Mouse (Mus musculus) MEL (cell line): Measurements from ENCODE around the gene Syt9. TPM values are rescaled to one million over a fixed set of nuclear protein-coding genes. Genes with fewer than 3 reads are reported as not detected.

Source experiments
- DNase-seq: peaks from one replicate; pipeline ENCODE4 v3.0.0; 2011; ENCODE audit warnings: low read depth, low spot score
- H3K27ac ChIP-seq: 2 replicates; pipeline ENCODE4 v1.5.1; 2012; ENCODE audit warnings: low read depth, mild to moderate bottlenecking, control low read depth, low read length, moderate library complexity; ENCODE audit not compliant: control insufficient read depth
- H3K27me3 ChIP-seq, 2 experiments: fragments of 150-350 bp in 1 of 2; sonication (generic) in 1 of 2; 2 replicates each; pipeline ENCODE4 v1.6.1; 2012; ENCODE audit warnings: low read length in 2 of 2, mild to moderate bottlenecking in 2 of 2, improper control_type of control experiment in 1 of 2, moderate library complexity in 1 of 2; ENCODE audit not compliant: insufficient read depth in 2 of 2, control insufficient read depth in 1 of 2
- H3K36me3 ChIP-seq, 2 experiments: 2 replicates each; pipeline ENCODE4 v1.6.1; 2012 to 2014; ENCODE audit warnings: low read length in 2 of 2, improper control_type of control experiment in 1 of 2, inconsistent platforms in 1 of 2, mild to moderate bottlenecking in 1 of 2; ENCODE audit not compliant: insufficient read depth in 2 of 2, control insufficient read depth in 1 of 2
- H3K4me1 ChIP-seq, 2 experiments: fragments of 150-350 bp in 1 of 2; sonication (generic) in 1 of 2; 2 replicates each; pipeline ENCODE4 v1.6.1; 2012; ENCODE audit warnings: low read length in 2 of 2, improper control_type of control experiment in 1 of 2, mild to moderate bottlenecking in 1 of 2; ENCODE audit not compliant: insufficient read depth in 2 of 2, control insufficient read depth in 1 of 2
- H3K4me3 ChIP-seq, 2 experiments: fragments of 150-350 bp in 1 of 2; sonication (generic) in 1 of 2; 2 replicates each; pipeline ENCODE4 v1.5.1; 2012; ENCODE audit warnings: low read depth in 2 of 2, low read length in 2 of 2, mild to moderate bottlenecking in 2 of 2, moderate library complexity in 2 of 2, control low read depth in 1 of 2, improper control_type of control experiment in 1 of 2; ENCODE audit not compliant: control insufficient read depth in 1 of 2, insufficient read depth in 1 of 2
- H3K79me2 ChIP-seq: 2 replicates; pipeline ENCODE4 v1.6.1; 2012; ENCODE audit warnings: mild to moderate bottlenecking, low read length, moderate library complexity; ENCODE audit not compliant: control insufficient read depth, poor library complexity, insufficient read depth
- H3K9ac ChIP-seq: 2 replicates; pipeline ENCODE4 v1.6.1; 2012; ENCODE audit warnings: low read depth, mild to moderate bottlenecking, control low read depth, low read length, moderate library complexity; ENCODE audit not compliant: control insufficient read depth, poor library complexity, severe bottlenecking
- H3K9me3 ChIP-seq: fragments of 150-350 bp; sonication (generic); replicated peaks from 2 replicates; pipeline ENCODE4 v1.6.1; 2012; ENCODE audit warnings: mild to moderate bottlenecking, low read length, improper control_type of control experiment, moderate library complexity; ENCODE audit not compliant: insufficient read depth
- BHLHE40 ChIP-seq: IDR thresholded peaks from 2 replicates; pipeline ENCODE4 v1.6.1; 2012; ENCODE audit warnings: low read depth, mild to moderate bottlenecking, inconsistent platforms, low read length, improper control_type of control experiment, borderline replicate concordance
- CHD2 ChIP-seq: IDR thresholded peaks from 2 replicates; pipeline ENCODE4 v1.6.1; 2011; ENCODE audit warnings: low read length, improper control_type of control experiment
- E2F4 ChIP-seq: IDR thresholded peaks from 2 replicates; pipeline ENCODE4 v1.6.1; 2011; ENCODE audit warnings: low read depth, low read length, improper control_type of control experiment, borderline replicate concordance
- ELF1 ChIP-seq: IDR thresholded peaks from 2 replicates; pipeline ENCODE4 v1.6.1; 2014; ENCODE audit warnings: low read depth, mild to moderate bottlenecking, inconsistent platforms, low read length, improper control_type of control experiment, moderate library complexity
- ETS1 ChIP-seq: IDR thresholded peaks from 2 replicates; pipeline ENCODE4 v1.6.1; 2012; ENCODE audit warnings: low read depth, mild to moderate bottlenecking, inconsistent platforms, low read length, improper control_type of control experiment, moderate library complexity
- GABPA ChIP-seq: IDR thresholded peaks from 2 replicates; pipeline ENCODE4 v1.6.1; 2012; ENCODE audit warnings: low read depth, mild to moderate bottlenecking, inconsistent platforms, low read length, improper control_type of control experiment, moderate library complexity
- GATA1 ChIP-seq: IDR thresholded peaks from 2 replicates; pipeline ENCODE4 v1.6.1; 2011; ENCODE audit warnings: low read depth, low read length, improper control_type of control experiment
- HCFC1 ChIP-seq: IDR thresholded peaks from 2 replicates; pipeline ENCODE4 v1.6.1; 2012; ENCODE audit warnings: low read depth, mild to moderate bottlenecking, inconsistent platforms, low read length, improper control_type of control experiment, moderate library complexity
- JUND ChIP-seq: IDR thresholded peaks from 2 replicates; pipeline ENCODE4 v1.6.1; 2011; ENCODE audit warnings: low read depth, mild to moderate bottlenecking, improper control_type of control experiment, low read length
- KAT2A ChIP-seq: conservative IDR thresholded peaks from 2 replicates; pipeline ENCODE4 v1.6.1; 2012; ENCODE audit warnings: low read depth, low read length, improper control_type of control experiment, inconsistent platforms
- MAFK ChIP-seq: IDR thresholded peaks from 2 replicates; pipeline ENCODE4 v1.6.1; 2011; ENCODE audit warnings: low read depth, mild to moderate bottlenecking, low read length, improper control_type of control experiment, borderline replicate concordance
- MAX ChIP-seq: IDR thresholded peaks from 2 replicates; pipeline ENCODE4 v1.6.1; 2011; ENCODE audit warnings: low read length, improper control_type of control experiment
- MAZ ChIP-seq: IDR thresholded peaks from 2 replicates; pipeline ENCODE4 v1.6.1; 2012; ENCODE audit warnings: low read depth, mild to moderate bottlenecking, inconsistent platforms, low read length, improper control_type of control experiment
- MEF2A ChIP-seq: IDR thresholded peaks from 2 replicates; pipeline ENCODE4 v1.6.1; 2014; ENCODE audit warnings: low read depth, mild to moderate bottlenecking, inconsistent platforms, low read length, improper control_type of control experiment; ENCODE audit not compliant: poor library complexity, insufficient replicate concordance, severe bottlenecking; ENCODE audit errors: extremely low read depth
- MXI1 ChIP-seq: IDR thresholded peaks from 2 replicates; pipeline ENCODE4 v1.6.1; 2011; ENCODE audit warnings: mild to moderate bottlenecking, low read depth, low read length, improper control_type of control experiment
- MYB ChIP-seq: IDR thresholded peaks from 2 replicates; pipeline ENCODE4 v1.6.1; 2011; ENCODE audit warnings: mild to moderate bottlenecking, low read depth, low read length, improper control_type of control experiment
- MYC ChIP-seq: IDR thresholded peaks from 2 replicates; pipeline ENCODE4 v1.6.1; 2011; ENCODE audit warnings: low read depth, mild to moderate bottlenecking, low read length, improper control_type of control experiment, moderate library complexity
- POLR2A ChIP-seq, 2 experiments: IDR thresholded peaks; 2 replicates each; pipeline ENCODE4 v1.6.1; 2011 to 2012; ENCODE audit warnings: low read length in 2 of 2, mild to moderate bottlenecking in 2 of 2, control low read depth in 1 of 2, improper control_type of control experiment in 1 of 2, low read depth in 1 of 2, moderate library complexity in 1 of 2; ENCODE audit not compliant: control insufficient read depth in 1 of 2, insufficient read depth in 1 of 2, poor library complexity in 1 of 2
- POLR2AphosphoS2 ChIP-seq: IDR thresholded peaks from 2 replicates; pipeline ENCODE4 v1.6.1; 2011; ENCODE audit warnings: low read length, improper control_type of control experiment
- RCOR1 ChIP-seq: IDR thresholded peaks from 2 replicates; pipeline ENCODE4 v1.6.1; 2012; ENCODE audit warnings: low read depth, mild to moderate bottlenecking, inconsistent platforms, low read length, improper control_type of control experiment
- SIN3A ChIP-seq: IDR thresholded peaks from 2 replicates; pipeline ENCODE4 v1.6.1; 2012; ENCODE audit warnings: low read length, improper control_type of control experiment, inconsistent platforms
- TBP ChIP-seq: IDR thresholded peaks from 2 replicates; pipeline ENCODE4 v1.8.0; 2011; ENCODE audit warnings: low read depth, low read length, improper control_type of control experiment
- TCF12 ChIP-seq: IDR thresholded peaks from 2 replicates; pipeline ENCODE4 v1.6.1; 2014; ENCODE audit warnings: low read depth, mild to moderate bottlenecking, inconsistent platforms, low read length, improper control_type of control experiment, moderate library complexity
- UBTF ChIP-seq: IDR thresholded peaks from 2 replicates; pipeline ENCODE4 v1.6.1; 2012; ENCODE audit warnings: low read depth, mild to moderate bottlenecking, inconsistent platforms, low read length, improper control_type of control experiment, moderate library complexity, borderline replicate concordance; ENCODE audit not compliant: insufficient read depth
- USF1 ChIP-seq: IDR thresholded peaks from 2 replicates; pipeline ENCODE4 v1.6.1; 2014; ENCODE audit warnings: low read depth, mild to moderate bottlenecking, inconsistent platforms, low read length, improper control_type of control experiment, moderate library complexity
- USF2 ChIP-seq, 2 experiments: IDR thresholded peaks; 2 replicates each; pipeline ENCODE4 v1.6.1; 2011 to 2012; ENCODE audit warnings: improper control_type of control experiment in 2 of 2, low read length in 2 of 2, borderline replicate concordance in 1 of 2, inconsistent platforms in 1 of 2, low read depth in 1 of 2, mild to moderate bottlenecking in 1 of 2; ENCODE audit not compliant: insufficient read depth in 1 of 2
- ZC3H11A ChIP-seq: IDR thresholded peaks from 2 replicates; pipeline ENCODE4 v1.6.1; 2012; ENCODE audit warnings: low read depth, mild to moderate bottlenecking, inconsistent platforms, low read length, improper control_type of control experiment
- ZKSCAN1 ChIP-seq: IDR thresholded peaks from 2 replicates; pipeline ENCODE4 v1.6.1; 2012; ENCODE audit warnings: low read depth, mild to moderate bottlenecking, inconsistent platforms, low read length, improper control_type of control experiment, moderate library complexity
- ZMIZ1 ChIP-seq: IDR thresholded peaks from 2 replicates; pipeline ENCODE4 v1.6.1; 2012; ENCODE audit warnings: low read depth, mild to moderate bottlenecking, inconsistent platforms, low read length, improper control_type of control experiment, moderate library complexity
- polyA plus RNA-seq, 2 experiments: library from polyadenylated mRNA; stranded (reverse) in 1 of 2; unstranded in 1 of 2; fragments of >175 nt in 1 of 2; fragments of >200 nt in 1 of 2; gene quantifications; 2 replicates each; pipeline versions ENCODE4 v1.2.1 to v1.2.4; 2012; ENCODE audit warnings: low replicate concordance in 2 of 2, low read depth in 1 of 2; ENCODE audit not compliant: insufficient read length in 2 of 2, insufficient read depth in 1 of 2, missing spikeins in 1 of 2
- total RNA-seq: library from RNA; depleted of rRNA; stranded (reverse); fragments of 300-350 nt; gene quantifications from 2 replicates; pipeline ENCODE4 v1.2.3, GENCODE M21; 2012

Gene Syt9
- total and polyA plus RNA-seq, 3 experiments: not detected

- Histone ChIP-seq H3K4me1 (no peaks in the 10 kb centered on the region), H3K9me3 (no peaks in the 10 kb centered on the region), H3K27me3 (no peaks in the 10 kb centered on the region), H3K36me3 (no peaks in the 10 kb centered on the region), H3K4me3 (no peak overlapping the region), H3K27ac (no peak overlapping the region), H3K79me2 (no peaks in the 10 kb centered on the region), H3K9ac (no peak overlapping the region)
- no peak for DNase-seq
- TF ChIP-seq MAZ (no peak), UBTF (no peak), MAFK (no peak), KAT2A (no peak), MYC (no peak), USF2 (IDR thresholded peaks at IDR 0.05; ENCODE audit: borderline replicate concordance in 1 of 2, insufficient read depth in 1 of 2, low read depth in 1 of 2, low read length in 2 of 2) (no peak), POLR2A (IDR thresholded peaks at IDR 0.05; ENCODE audit: control insufficient read depth in 1 of 2, insufficient read depth in 1 of 2, low read depth in 1 of 2, low read length in 2 of 2, poor library complexity in 1 of 2) (no peak), MYB (no peak), MEF2A (no peak), GABPA (no peak), MAX (no peak), SIN3A (no peak), BHLHE40 (no peak), USF1 (no peak), CHD2 (no peak), JUND (no peak), ZKSCAN1 (no peak), GATA1 (no peak), ZC3H11A (no peak)
Measured at GRCm38 (mm10) chr7:107349201-107349600, 21.3 kb upstream of the Syt9 start.

GRCm38 (mm10) chr7:107362153-107362552, 8.4 kb upstream of the Syt9 start:
- Histone ChIP-seq H3K79me2 (no peaks in the 10 kb centered on the region), H3K4me1 (no peaks in the 10 kb centered on the region), H3K4me3 (no peak overlapping the region), H3K9ac (no peak overlapping the region), H3K9me3 (no peaks in the 10 kb centered on the region), H3K36me3 (no peaks in the 10 kb centered on the region), H3K27ac (no peak overlapping the region), H3K27me3 (no peaks in the 10 kb centered on the region)
- DNase-seq: no peak
- no peak for TF ChIP-seq TBP
- TF ChIP-seq RCOR1: no peak
- no peak for TF ChIP-seq SIN3A
- no peak for TF ChIP-seq ETS1
- TF ChIP-seq HCFC1: no peak
- no peak for TF ChIP-seq ZMIZ1
- no peak for TF ChIP-seq E2F4
- TF ChIP-seq ELF1: no peak
- no peak for TF ChIP-seq KAT2A
- TF ChIP-seq TCF12: no peak
- TF ChIP-seq MXI1: no peak
- TF ChIP-seq POLR2AphosphoS2: no peak
